Mouse (Mus musculus) thymus, adult 18-20 months (tissue): Measurements from ENCODE around the gene Lhx2.
A peak's percentile ranks its signal among the peaks of the same experiment; 100 is the strongest.

Experiments
- DNase-seq, 2 experiments: peaks; one replicate each; pipeline ENCODE4 v3.0.0; 2022; ENCODE audit warnings: mixed read lengths in 2 of 2

Lhx2 gene

DNA sequence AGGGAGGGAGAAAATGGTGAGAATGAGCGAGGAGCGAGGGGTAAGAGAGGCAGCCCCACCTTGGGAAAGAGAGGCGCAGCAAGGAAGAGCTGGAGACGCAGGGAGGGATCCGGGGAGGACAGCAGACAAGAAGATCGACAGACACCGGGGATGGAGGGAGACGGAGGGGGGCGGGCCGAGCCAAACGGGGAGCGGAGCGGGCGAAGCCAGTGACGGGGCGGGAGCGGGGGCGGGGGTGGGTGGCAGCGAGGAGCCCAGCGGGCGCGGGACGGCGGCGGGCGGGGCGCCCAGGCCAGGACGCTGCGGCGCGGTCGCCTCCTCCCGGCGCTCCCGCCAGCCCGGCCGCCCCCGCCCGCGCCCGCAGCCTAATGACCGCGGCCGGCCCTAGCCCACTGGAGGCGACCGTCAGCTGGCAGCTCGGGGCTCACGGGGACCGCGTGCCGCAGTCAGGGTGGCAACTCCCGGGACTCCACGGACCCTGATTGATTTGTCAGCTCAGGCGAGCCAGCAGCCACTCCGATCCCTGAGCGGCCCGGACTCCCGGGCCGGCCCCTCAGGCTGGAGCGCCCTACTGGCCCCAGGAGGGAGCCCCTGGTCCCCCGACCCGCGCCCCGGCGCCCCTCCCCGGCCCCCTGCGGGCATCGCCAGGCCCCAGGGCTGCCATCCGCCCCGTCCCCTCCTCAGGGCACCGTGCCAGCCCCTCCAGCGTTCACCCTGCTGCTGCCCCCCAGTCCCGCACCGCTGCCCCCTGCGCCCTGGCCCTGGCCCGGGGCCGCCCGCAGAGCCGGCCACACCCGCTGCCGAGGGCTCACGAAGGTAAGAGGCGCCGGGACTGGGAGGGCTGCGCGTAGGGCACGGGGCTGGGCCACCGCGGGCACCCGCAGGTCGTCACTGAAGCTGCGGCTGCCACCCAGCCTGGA lies at the start of gene Lhx2:
Gene Lhx2, plus strand, starts transcription at position 292 of the 920 bp plus-strand sequence.
- no peak for DNase-seq

DNA sequence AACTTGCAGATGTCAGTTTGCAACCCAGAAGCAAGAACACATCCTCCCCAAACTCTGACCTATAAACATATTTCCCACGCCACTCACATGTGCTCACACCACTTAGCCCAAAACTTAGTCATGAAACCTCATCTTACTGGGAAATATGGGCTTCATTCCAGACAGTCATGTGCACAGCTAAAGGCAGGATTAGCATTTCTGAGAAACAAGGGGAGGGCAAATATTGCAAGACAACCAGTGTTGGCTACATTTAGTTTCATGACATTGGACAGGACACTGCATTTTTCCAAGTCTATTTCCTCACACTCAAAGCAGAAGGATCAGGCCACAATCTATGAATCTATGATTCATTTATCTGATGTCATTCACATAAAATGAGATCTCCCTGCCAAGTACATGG lies 47.6 kb upstream of the Lhx2 start:
- no peak for DNase-seq

DNA sequence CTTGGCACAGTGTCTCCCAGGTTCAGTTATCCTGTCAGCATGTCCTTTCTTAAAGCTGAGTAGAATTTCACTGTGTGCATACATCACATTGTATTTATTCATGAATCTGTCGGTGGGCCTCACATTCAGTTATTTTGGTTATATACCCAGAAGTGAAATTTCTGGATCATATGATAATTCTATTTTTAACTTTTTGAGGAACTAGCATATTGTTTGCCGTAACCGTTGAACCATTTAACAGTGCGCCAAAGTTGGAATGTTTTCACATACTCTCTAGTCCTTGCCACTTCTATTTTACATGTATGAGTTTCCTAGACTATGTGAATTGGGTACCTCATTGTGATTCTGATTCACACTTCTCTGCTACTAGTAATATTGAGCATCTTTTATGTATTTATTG lies 43.1 kb upstream of the Lhx2 start:
- no peak for DNase-seq

DNA sequence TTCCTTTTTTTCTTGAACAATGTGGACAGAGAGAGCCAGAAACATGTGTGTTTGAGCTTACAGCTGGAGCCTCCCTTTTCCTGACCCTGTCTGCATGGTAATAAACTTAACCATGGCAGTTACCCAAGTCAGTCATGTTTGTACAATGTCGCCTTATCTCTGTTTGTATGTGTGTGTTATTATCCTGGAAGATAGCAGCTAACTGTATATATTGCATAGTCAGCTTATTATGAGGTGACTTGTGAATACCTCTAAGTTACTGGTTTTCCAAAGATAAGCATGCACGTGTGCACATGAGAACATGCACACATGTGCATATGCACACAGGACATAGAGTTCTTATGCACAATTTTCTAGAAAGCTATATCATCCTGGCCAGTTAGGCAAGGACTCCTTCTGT lies 38.1 kb upstream of the Lhx2 start:
- no peak for DNase-seq

DNA sequence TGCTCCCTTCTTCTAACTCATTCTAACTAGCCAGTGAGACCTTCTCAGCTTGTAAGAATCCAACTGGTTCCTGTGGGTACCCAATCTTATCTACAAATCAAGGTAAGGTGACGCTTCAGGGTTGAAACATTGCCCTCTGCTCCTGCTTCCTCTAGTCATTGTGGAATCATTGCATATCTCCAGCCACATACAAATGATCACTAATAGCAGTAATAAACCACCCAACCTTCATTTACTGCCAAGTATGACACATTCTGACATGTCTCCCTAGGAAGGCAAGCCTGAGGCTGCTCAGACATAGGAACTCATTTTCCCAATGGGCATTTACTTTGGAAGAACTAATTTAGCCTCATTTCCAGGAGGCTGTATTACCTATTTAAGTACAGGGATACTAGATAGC lies 33.9 kb upstream of the Lhx2 start:
- no peak for DNase-seq

DNA sequence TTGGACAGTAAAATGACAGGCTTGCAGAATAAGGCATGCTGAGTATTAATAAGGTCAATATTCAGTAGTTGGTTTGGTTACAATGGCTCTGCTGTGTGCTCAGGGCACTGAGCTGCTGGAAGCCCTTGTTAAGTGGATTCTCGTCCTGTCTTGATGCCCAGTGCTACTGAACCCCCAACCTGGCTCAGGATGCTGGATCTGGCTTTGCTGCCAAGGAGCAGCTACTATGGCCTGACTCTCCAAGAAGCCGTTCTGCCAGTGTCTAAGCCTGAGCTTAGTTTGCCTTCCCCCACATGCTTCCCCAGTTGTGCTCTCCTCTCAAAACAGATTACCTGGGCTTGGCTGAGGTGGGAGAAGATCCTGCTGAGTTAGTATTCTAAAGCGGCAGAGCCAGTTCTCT lies 26.2 kb upstream of the Lhx2 start:
- DNase-seq: no peak

DNA sequence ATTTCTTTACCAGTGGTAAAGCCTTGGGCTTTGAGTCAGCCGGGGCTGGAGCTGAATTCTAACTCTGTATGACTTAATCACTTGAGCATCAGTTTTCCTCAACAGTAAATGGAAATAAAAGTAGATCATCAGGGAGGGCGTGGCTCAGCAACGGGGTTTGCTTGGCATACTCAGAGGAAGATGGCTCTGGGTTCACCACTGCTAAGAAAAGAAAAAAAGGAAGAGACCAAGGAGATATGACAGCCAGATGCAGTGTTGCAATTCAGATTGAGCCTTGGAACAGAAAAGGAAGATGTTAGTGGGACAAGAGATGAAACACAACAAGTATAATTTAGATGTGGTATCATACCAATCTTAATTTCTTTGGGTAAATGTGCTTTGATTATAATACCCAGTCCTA lies 25.7 kb upstream of the Lhx2 start:
- DNase-seq: no peak

DNA sequence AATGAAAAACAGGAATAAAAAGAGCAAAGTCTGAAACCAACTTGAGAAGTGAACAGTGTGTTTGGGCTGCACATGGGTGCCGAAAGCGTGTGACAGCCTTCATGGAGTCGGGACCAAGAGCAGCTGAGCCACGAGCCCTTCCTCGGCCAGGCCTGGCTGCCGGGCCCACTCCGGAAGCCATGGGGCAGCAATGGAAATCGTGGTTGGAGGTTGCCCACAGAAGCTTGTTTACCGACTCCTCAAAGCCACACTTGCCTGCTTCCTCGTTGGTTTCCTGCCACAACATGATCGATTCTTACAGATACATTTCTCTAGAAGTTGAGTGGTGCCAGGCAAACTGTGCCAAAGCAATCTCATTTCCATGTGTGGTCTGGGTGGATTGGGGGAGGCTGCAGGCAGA lies 20.0 kb upstream of the Lhx2 start:
- peak in 1 of 2 experiments; percentile 7 for DNase-seq

DNA sequence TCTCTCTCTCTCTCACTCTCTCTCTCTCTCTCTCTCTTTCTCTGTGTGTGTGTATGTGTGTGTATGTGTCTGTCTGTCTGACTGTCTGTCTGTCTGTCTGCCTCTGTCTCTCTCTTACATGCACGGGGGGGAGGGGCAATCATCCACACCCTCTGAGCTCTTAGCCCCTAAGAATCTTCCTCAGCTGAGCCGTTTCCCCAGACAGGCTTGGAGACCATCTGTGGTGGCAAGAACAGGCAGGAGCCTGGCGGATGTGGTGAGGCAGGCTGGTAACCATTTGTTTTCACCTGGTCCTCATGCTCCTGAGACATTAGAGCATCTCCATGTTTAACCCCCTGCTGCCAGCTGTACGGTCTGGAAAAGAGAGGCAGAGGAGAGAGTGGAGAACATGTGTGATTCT lies 18.2 kb upstream of the Lhx2 start:
- peak; percentile 18 to 48 for DNase-seq

DNA sequence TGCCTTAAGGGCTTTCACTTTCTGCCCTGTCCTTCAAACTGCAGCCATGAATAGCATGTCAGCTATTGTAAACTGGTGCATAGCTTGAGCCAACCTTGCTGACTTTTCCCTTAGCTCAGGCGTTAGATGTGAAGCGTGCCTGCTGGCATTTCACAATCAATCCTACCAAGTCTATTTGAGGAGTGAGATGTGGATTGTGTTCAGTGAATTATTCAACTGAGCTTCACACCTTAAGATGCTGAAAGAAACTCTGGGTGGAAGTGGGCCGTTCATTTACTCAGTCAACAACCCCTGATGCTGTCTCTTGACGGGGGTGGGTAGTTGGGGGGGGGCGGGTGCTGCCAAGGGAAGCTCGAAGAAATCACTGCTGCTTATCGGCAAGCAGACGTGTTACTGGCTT lies 15.7 kb upstream of the Lhx2 start:
- DNase-seq: no peak

DNA sequence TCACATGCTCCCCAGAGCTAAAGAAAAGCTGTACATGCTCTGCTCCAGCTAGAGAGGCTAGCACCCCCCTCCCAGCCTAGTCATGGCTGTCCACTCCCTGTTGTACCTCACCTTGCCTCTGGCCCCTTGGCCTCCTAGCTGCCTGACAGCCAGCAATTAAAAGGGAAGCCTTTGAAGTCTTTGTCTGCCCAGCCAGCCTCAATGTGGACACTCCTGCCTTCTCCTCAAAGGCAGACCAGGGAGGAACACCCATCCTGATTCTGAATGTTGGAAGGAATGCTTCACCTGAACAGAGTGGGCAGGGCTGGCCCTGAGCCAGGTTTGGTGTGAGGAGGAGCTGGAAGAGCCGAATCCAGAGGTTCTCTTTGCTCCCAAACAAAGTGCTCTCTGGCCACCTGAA lies 12.4 kb upstream of the Lhx2 start:
- DNase-seq: no peak

DNA sequence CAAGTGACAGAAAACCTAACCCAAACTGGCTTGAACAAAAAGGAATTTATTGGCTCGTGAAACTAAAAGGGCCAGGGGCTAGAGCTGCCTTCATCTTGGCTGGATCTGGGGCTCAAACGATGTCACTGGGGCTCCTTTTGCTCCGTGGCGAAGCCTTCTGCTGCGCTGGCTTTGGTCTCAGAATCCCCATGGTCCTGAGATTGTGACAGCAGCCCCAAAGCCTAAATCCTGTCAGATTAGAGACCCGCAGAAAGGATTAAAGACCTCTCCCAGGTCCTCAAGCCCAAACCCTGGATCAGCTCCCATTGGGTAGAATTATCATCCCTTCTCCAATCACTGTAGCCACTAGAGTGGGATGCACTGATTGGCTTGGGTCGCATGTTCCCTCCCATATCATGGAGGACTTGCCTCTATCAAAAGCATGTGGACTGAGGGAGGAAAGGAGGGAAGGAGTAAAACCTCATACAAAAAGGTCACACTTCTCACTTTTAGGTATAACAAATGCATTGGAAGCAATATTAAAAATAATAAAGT lies 5.4 kb upstream of the Lhx2 start:
- no peak for DNase-seq

DNA sequence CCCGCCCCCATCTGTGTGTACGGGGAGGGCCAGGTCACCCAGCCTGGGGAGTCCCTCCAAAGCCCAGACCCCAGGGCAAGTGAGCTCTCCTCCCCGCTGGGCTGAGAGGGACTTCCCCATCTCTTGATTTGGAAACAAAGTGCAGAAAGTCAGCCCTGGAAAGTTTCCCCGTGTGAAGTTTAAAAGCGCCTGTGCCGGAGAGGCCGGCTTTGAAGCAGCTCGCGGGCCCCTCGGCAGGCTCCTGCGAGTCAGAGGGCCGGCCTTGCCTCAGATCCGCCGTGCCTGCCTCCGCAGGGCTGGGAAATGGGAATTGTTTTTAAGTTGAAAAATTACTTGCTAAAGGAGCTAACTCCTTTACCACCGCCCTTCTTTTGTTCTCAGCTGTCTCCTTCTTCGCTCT lies 2.5 kb upstream of the Lhx2 start:
- DNase-seq: no peak

DNA sequence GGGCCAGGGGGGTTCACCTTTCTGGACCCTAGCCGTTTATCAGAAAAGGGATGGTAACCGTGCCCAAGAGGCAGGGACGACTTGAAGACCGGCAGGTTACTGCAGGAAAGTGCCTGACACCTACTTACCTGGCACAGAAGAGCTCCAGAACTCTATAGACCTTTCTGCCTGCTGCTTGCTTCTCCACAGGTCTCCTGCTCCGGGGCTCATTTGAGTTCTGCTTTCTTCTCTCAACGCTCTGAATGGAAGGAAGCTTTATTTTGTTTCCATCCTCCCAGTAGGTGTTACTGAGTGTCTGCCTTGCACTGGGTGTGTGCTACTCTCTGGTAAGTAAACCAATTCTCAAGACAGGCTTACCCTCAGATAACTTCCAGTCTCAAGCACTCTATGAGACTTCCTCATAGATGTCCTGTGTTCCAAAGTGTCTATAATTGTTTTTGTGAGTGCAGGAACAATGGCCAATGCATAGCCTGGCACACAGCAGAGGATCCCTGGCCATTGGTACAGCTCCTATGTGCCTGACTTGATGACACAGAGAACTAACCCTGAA lies 1.9 kb upstream of the Lhx2 start:
- DNase-seq: no peak

DNA sequence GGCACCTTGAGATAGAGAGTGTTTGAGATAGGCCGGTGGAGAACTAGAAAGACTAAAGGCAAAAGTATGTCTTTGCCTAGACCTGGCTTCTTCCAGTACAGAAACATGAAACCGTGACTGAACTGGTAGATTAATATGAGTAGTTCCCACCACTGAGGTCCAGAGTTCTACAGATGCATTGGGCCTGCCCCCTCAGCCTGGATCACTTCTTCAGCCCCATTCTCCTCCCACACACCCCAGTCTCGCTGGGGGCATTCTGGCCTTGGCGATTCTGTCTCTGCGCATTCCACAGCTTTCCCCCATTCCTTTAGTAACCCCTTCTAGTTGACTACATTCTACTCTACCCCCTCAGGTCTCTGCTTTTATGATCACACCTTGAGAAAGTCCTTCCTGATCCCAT lies 1.4 kb upstream of the Lhx2 start:
- no peak for DNase-seq

DNA sequence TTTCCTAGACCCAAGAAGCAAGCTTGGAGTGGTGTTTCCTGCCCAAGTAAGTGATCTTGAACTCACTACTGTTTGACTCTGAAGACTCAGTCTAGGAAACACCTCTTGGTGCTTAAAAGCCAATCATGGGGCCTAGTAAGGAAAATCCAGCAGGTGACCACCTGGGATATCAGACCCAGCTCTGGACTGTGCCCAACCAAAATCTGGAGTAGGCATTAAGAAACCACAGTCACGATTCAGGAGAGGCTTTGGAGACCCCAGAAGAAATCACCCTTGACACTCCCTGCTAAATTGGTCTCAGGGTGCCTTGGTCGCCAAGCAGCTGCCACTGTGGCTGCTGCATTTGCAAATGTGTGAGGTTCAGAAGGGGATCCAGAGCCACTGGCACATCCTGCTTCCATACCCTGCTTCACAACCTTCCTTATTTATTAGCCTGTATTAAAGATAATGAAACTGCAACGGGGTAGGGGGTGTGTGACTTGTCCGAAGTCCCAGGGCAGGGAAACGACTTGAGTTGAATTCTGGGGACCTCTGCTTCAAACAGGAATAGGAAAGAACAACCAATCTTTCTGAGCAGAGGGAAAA lies 641 bp upstream of the Lhx2 start:
- DNase-seq: no peak

DNA sequence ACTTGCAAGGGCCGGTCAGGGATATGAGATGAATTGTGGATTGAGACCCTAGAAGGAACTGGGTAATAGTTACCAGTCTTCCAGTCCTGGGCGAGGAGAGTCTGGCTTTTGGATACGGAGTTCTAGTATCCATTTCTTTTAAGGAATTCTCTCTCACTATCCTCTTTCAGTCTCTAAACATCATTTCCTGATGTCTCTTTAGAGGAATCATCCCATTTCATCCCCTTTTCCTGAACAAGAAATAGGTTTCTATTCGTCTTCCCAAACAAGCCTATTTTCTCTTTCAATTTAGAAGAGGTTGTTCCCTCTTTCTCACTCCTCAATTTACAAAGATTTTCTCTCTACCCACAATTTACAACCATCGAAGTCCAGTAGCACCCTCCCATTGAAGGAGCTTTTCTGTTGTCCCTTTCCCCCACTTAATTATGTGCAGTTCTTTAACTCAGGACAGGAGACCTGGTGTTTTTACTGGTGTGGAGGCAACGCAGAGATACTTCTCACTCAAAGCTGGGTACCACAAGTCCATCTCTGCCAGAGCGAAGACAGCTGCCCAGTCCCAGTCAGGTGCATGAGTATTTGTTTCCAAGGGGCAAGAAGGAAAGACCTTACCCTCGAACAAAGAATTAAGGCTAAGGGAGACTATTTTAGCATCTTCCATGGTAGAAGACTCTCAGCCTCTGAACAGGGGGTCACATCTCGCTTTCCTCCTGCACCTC lies 987 bp downstream of the Lhx2 start:
- no peak for DNase-seq

DNA sequence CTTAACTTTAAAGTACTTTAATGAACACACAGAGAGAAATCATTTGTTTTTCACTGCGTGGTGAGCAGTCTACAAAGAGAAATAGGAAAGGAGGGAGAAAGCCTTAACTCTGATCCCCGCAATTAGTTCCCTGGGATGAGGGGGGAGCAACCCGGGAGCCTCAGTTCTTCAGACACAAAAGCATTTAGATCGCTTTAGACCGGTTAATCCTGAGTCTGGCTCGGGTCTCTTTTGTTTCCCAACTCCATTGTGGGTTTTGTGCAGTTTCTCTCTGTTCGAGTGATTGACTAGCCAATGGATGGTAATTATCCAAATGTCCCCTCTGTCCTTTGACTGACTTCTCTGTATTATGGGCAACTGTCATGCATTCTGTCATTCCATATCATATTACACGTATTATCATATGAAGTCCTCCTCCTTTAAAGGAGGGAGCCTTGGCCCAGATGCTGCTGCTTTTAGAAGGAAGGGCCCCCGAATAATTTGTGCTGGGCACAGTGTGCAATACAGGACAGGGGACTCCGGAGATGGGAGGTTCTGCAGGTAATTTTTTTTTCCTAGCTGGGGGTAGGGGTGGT lies 1.6 kb downstream of the Lhx2 start:
- no peak for DNase-seq

DNA sequence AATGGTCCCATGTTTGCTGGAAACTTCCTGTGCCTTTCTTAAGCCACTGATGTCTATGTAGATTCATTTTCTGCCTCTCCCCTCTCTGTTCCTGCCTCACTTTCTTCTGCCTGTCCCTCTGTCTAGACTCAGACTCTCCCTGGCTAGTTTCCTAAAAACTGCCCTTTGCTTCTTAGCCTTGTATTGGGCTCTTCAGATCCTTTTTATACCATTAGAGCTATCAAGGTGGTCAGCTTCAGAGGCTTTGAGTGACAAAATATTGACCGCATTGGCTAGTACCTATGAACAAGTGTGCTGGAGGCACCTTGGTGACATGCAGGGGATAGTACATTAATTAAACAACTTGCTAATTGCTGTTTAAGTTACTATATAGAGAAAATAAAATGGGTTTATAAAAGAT lies 4.5 kb downstream of the Lhx2 start:
- no peak for DNase-seq

DNA sequence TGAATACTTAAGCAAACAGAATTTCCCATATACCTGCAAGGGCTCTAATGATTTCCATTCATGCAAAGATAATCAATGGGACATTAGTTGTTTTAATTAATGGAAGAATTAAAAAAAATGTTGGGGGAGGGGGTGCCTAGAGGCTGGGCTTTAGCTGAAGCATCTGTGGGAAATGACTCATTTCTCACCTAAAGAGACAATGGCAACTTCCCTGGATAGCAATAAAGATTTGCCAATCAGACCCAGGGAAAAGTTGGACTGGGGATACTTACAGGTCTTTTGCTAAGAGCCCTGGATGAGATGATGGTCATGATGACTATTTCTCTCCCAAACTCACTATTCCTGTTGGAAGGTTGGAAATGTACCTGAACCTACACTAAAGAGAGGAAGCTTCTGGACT lies 5.6 kb downstream of the Lhx2 start:
- DNase-seq: no peak

DNA sequence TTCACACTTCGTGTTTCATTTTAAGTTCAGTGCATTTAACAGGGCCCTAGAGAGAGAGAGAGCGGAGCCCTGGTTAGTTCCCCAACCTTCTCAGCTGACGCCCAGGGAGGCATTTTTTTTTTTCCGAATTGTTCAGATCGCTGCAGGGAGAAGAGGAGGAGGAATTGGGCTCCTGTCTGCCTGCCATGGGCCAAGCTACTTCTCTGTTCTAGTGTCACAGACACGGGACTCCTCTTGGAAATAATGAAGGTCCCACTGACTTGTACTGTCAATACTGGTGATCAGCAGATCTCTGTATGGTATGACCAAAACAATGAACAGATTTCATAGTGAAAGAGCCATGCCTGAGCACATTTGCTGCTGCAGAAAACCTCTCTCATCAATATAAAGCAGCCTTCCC lies 7.3 kb downstream of the Lhx2 start:
- DNase-seq: no peak

DNA sequence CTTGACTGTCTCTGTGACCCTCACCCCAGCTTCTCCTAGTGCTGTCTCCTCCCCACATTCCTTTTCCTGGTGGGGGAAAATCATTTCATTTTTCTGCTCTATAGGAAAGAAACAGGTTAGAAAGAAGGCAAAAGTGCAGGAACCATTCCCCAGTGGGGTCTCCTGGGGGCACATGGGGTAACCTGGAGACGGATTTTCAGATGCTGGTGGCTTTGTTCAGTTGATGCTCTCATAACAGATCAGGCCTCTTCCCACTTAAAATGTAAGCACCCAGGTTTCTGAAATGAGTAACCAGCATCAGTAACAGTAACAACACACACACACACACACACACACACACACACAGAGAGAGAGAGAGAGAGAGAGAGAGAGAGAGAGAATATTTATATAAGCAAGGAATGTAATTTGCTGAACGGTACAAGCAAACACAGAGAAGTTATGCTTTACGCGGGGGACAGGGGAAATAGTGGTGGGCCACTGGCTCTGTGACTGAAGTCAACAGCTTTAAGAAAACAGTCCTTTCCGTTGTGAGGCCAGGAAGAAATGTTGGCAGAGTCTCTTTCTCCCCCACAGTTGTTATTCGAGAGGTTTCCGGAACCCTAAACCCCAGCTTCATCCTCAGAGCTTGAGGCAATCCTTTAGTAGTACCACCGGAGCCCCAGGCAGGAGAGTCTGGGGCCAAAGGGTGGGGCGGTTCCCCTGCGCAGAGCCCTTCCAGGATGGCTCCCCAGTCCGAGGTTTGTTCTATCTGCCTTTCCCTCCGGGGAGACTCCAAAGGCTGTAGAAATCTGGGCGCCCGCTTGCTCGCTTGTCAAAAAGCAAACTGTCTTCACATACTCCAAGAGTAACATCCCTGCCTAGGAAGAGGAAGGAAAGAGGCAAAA lies 8.0 kb downstream of the Lhx2 start:
- no peak for DNase-seq
